In the genomic region with DNA sequence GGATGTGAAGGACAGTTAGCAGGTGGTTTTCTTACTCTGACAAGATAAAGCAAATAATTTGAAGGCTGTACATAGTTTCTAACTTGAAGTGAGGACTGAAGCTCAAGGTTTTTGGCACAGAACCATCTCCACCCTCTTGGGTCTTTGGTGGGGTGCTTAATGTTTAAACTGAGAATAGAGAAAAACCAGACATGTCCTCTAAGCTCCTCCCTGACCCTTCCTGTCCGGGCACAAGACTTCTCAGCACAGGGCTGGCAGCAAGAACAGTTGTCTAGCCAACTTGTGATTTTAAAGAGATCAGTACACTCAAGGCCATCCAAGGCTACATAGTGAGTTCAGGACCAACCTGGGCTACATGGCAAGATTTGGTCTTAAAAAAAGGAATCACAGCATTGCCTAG, we compare ENCODE assay signal across 17 mouse cellular contexts. TPM values are rescaled to one million over a fixed set of nuclear protein-coding genes. Genes with fewer than 3 reads are reported as not detected.
DNase-seq lines count a peak whose midpoint lies in the region; ATAC-seq and TF ChIP-seq lines count a peak whose summit lies in the region.
"Had no signal": no experiment of that assay in that cellular context is flagged by ENCODE, and none has a peak within 500 bp of the region (broad histone marks: within the 10 kb centered on the region; RNA-seq: fewer than 3 reads in every experiment).

No protein-coding gene starts in this region.

- peaks cover 15% of the 10 kb centered on the region for H3K4me1 ChIP-seq in heart, adult 2 months (ENCODE audit: control insufficient read depth, insufficient read depth, low read length)
- H3K4me1 ChIP-seq in heart, embryonic 11.5 days (ENCODE audit: control insufficient read depth, insufficient read depth, low read length): peaks cover 4% of the 10 kb centered on the region
- peaks cover 11% of the 10 kb centered on the region; the same call in 1 of the 2 replicates for H3K4me1 ChIP-seq in intestine, embryonic 15.5 days (replicated peaks)
- H3K4me1 ChIP-seq: forebrain, embryonic 10.5 days; midbrain, embryonic 12.5 days had no signal

- TF ChIP-seq CTCF in heart, adult 2 months (IDR thresholded peaks at IDR 0.05): no peak

- intact Hi-C loops in heart, adult 2 months (cut with DNase I): loop anchor here (2.0 kb wide), 2 partner anchors 19 to 27 kb away; a partner anchor contains a TSS

- H3K9ac ChIP-seq in heart, adult 2 months (ENCODE audit: low read depth, low read length): no peak overlapping the region
- H3K9ac ChIP-seq in heart, embryonic 11.5 days (ENCODE audit: low read depth, low read length): no peak overlapping the region
- H3K9ac ChIP-seq in intestine, embryonic 15.5 days: no peak overlapping the region
- H3K9ac ChIP-seq: liver, embryonic 12.5 days; midbrain, embryonic 12.5 days had no signal

- H3K79me2 ChIP-seq in heart, adult 2 months (replicated peaks; ENCODE audit: control insufficient read depth, insufficient read depth, low read length): no peaks in the 10 kb centered on the region; the same call in 1 of the 2 replicates

- H3K27ac ChIP-seq in heart, adult 2 months: peak overlapping the region; percentile 32; the same call in 1 of the 2 replicates
- H3K27ac ChIP-seq in heart, embryonic 11.5 days (ENCODE audit: low read depth, low read length): no peak overlapping the region
- H3K27ac ChIP-seq in intestine, embryonic 15.5 days: peak overlapping the region; percentile 1; the same call in 1 of the 2 replicates
- H3K27ac ChIP-seq: forebrain, embryonic 10.5 days; hindbrain, postnatal 0 days; liver, embryonic 12.5 days; midbrain, embryonic 12.5 days had no signal

- no peaks in the 10 kb centered on the region for H3K9me3 ChIP-seq in heart, embryonic 11.5 days (replicated peaks; ENCODE audit: control insufficient read depth, low read length)
- H3K9me3 ChIP-seq in intestine, embryonic 15.5 days: no peaks in the 10 kb centered on the region
- H3K9me3 ChIP-seq: forebrain, embryonic 10.5 days; liver, embryonic 12.5 days; midbrain, embryonic 12.5 days had no signal

- 3% methylated on average over 1 of the region's 1 CpGs for WGBS in heart, adult 2 months
- 49% methylated on average over 1 of the region's 1 CpGs for WGBS in heart, embryonic 11.5 days (ENCODE audit: insufficient replicate concordance)
- 29% methylated on average over 1 of the region's 1 CpGs for WGBS in intestine, embryonic 15.5 days

- TF ChIP-seq EP300 in heart, adult 2 months (IDR thresholded peaks at IDR 0.05; ENCODE audit: insufficient read depth, low read depth, low read length): no peak

- ATAC-seq in heart, embryonic 11.5 days (replicated peaks; ENCODE audit: insufficient number of reproducible peaks, low FRiP score, low TSS enrichment): no peak
- ATAC-seq in intestine, embryonic 15.5 days: no peak
- ATAC-seq: hindbrain, postnatal 0 days; liver, embryonic 12.5 days had no signal

- H3K4me2 ChIP-seq in heart, embryonic 11.5 days: no peak overlapping the region
- H3K4me2 ChIP-seq in intestine, embryonic 15.5 days (replicated peaks): no peak overlapping the region
- H3K4me2 ChIP-seq: liver, embryonic 12.5 days; midbrain, embryonic 12.5 days had no signal

- DNase-seq in heart, adult 2 months: no peak
- DNase-seq in kidney, adult 18-20 months: peak; percentile 50
- DNase-seq in kidney, postnatal 4 days: no peak
- peak; percentile 47 for DNase-seq in kidney, postnatal 10 days
- DNase-seq in frontal cortex, adult 2 months (ENCODE audit: extremely low spot score in 1 of 2, low spot score in 1 of 2): no peak
- DNase-seq: adrenal gland, adult 2 months; cerebellum, postnatal 10 days; gastrocnemius, postnatal 25 days; right cerebral cortex, postnatal 25 days; thymus, postnatal 36 days had no signal

- H3K36me3 ChIP-seq in heart, adult 2 months (ENCODE audit: control insufficient read depth, insufficient read depth, low read length): peaks cover 26% of the 10 kb centered on the region
- H3K36me3 ChIP-seq in heart, embryonic 11.5 days (ENCODE audit: control insufficient read depth, insufficient read depth, low read length): peaks cover 3% of the 10 kb centered on the region
- H3K36me3 ChIP-seq in intestine, embryonic 15.5 days: peaks cover 10% of the 10 kb centered on the region; the same call in 1 of the 2 replicates

- H3K4me3 ChIP-seq in heart, adult 2 months: no peak overlapping the region
- H3K4me3 ChIP-seq in heart, embryonic 11.5 days (ENCODE audit: low read depth, low read length): no peak overlapping the region
- no peak overlapping the region for H3K4me3 ChIP-seq in intestine, embryonic 15.5 days (replicated peaks)
- H3K4me3 ChIP-seq: forebrain, embryonic 10.5 days; liver, embryonic 12.5 days; midbrain, embryonic 12.5 days had no signal

- no peaks in the 10 kb centered on the region for H3K27me3 ChIP-seq in heart, adult 2 months (ENCODE audit: control insufficient read depth, insufficient read depth, low read length)
- no peaks in the 10 kb centered on the region for H3K27me3 ChIP-seq in heart, embryonic 11.5 days (ENCODE audit: control insufficient read depth, insufficient read depth, low read length)
- no peaks in the 10 kb centered on the region for H3K27me3 ChIP-seq in intestine, embryonic 15.5 days (replicated peaks)
- H3K27me3 ChIP-seq: CH12.LX; liver, embryonic 12.5 days; midbrain, embryonic 12.5 days had no signal

- TF ChIP-seq POLR2A in heart, adult 2 months (IDR thresholded peaks at IDR 0.05; ENCODE audit: insufficient read depth, low read depth, low read length): no peak

RNA-seq across cellular contexts. Expression of a gene that starts 24.0 kb away (rescaled TPM):
- total RNA-seq in heart, adult 2 months (2021): 10 to 100 TPM; 35.4 to 36.8 TPM
- 8.3 and 18.9 TPM in 2 replicates for polyA plus RNA-seq in heart, adult 2 months (2012; rRNA removed)
- polyA plus RNA-seq in heart, embryonic 11.5 days (2014; fragmentation: Nextera tagmentation; extraction: Ambion mirVana): 38.1 and 50.2 TPM in 2 replicates
- 67.8 and 69.5 TPM in 2 replicates for polyA plus RNA-seq in intestine, embryonic 15.5 days (2015; fragmentation: Nextera tagmentation; extraction: Ambion mirVana)
- polyA plus RNA-seq in frontal cortex, adult 2 months (2012; rRNA removed): 37.3 and 40.8 TPM in 2 replicates

RNA-seq across cellular contexts. Expression of a gene that starts 27.1 kb away (rescaled TPM):
- 10 to 100 TPM; 33.7 to 48.9 TPM for total RNA-seq in heart, adult 2 months (2021)
- polyA plus RNA-seq in heart, adult 2 months (2012; rRNA removed): 34.6 and 50.0 TPM in 2 replicates
- polyA plus RNA-seq in heart, embryonic 11.5 days (2014; fragmentation: Nextera tagmentation; extraction: Ambion mirVana): 30.9 and 32.4 TPM in 2 replicates
- 51.9 and 52.3 TPM in 2 replicates for polyA plus RNA-seq in intestine, embryonic 15.5 days (2015; fragmentation: Nextera tagmentation; extraction: Ambion mirVana)
- 7.9 and 8.4 TPM in 2 replicates for polyA plus RNA-seq in frontal cortex, adult 2 months (2012; rRNA removed)

Comparison
In these comparisons a context has a peak if more than half of its experiments do, and no peak if none do; other contexts are left out.
1. DNase-seq: peak in kidney, adult 18-20 months (single experiment) and kidney, postnatal 10 days (single experiment); none in heart, adult 2 months (0 of 2), kidney, postnatal 4 days (0 of 2) and frontal cortex, adult 2 months (0 of 2).